Mouse (Mus musculus) testis, adult 2 months (tissue): ENCODE results near the gene Miga1.

Experiments used
- CTCF ChIP-seq: fragments of 200-500 bp; IDR thresholded peaks from 2 replicates; pipeline ENCODE4 v1.5.1; 2012; ENCODE audit warnings: low read depth, mild to moderate bottlenecking, inconsistent platforms, low read length, moderate library complexity; ENCODE audit not compliant: control insufficient read depth, insufficient read depth, insufficient replicate concordance
- POLR2A ChIP-seq: fragments of 200-500 bp; IDR thresholded peaks from 2 replicates; pipeline ENCODE4 v1.6.1; 2012; ENCODE audit warnings: low read depth, mild to moderate bottlenecking, inconsistent platforms, low read length, moderate library complexity; ENCODE audit not compliant: control insufficient read depth

- TF ChIP-seq CTCF: no peak
- TF ChIP-seq POLR2A: no peak
These were observed 39.5 kb downstream of the Miga1 start for GRCm38 (mm10) chr3:152300376-152301337.
